ENCODE assay signal across 16 mouse cellular contexts in genomic region chr11:115223877-115224276, GRCm38 (mm10). TPM values are rescaled to one million over a fixed set of nuclear protein-coding genes. Genes with fewer than 3 reads are reported as not detected.
A peak's percentile ranks its signal among the peaks of the same experiment; 100 is the strongest.
DNase-seq lines count a peak whose midpoint lies in the region; ATAC-seq and TF ChIP-seq lines count a peak whose summit lies in the region.
"Had no signal": no experiment of that assay in that cellular context is flagged by ENCODE, and none has a peak within 500 bp of the region (broad histone marks: within the 10 kb centered on the region; RNA-seq: fewer than 3 reads in every experiment).

No protein-coding gene starts in this region.

- TF ChIP-seq POLR2A in bone marrow, adult 2 months (IDR thresholded peaks at IDR 0.05; ENCODE audit: borderline replicate concordance, control insufficient read depth, low read depth, low read length): no peak

- DNase-seq in heart, adult 18-20 months: no peak
- DNase-seq in ovary, adult 18-20 months (ENCODE audit: low spot score): peak; percentile 20
- DNase-seq in ovary, postnatal 10 days (ENCODE audit: low spot score): no peak
- no peak for DNase-seq in cerebellum, adult 18-20 months
- DNase-seq in right cerebral cortex, adult 18-20 months: no peak
- DNase-seq: forebrain, postnatal 0 days; kidney, adult 8-10 months; kidney, postnatal 36 days; lung, adult 18-20 months; lung, postnatal 4 days; right cerebral cortex, postnatal 4 days had no signal

- H3K4me2 ChIP-seq in heart, embryonic 13.5 days: 0 out of 2 replicates have a peak overlapping the region, but pooled peaks have one; percentile 58
- H3K4me2 ChIP-seq: limb, embryonic 15.5 days; midbrain, embryonic 12.5 days had no signal

- no peak for ATAC-seq in heart, embryonic 13.5 days (ENCODE audit: extremely low read depth, insufficient number of reproducible peaks, low FRiP score, low TSS enrichment)
- ATAC-seq in megakaryocyte progenitor cell, adult 5-6 weeks (replicated peaks; ENCODE audit: poor library complexity): peak; percentile 8; the same call in 1 of the 2 replicates
- ATAC-seq: forebrain, postnatal 0 days had no signal

- peaks cover 95% of the 10 kb centered on the region for H3K4me1 ChIP-seq in heart, embryonic 13.5 days
- peaks cover 10% of the 10 kb centered on the region; the same call in 1 of the 2 replicates for H3K4me1 ChIP-seq in bone marrow, adult 2 months (ENCODE audit: control insufficient read depth, insufficient read depth, low read length)

- 19% methylated on average over 6 of the region's 6 CpGs for WGBS in heart, embryonic 13.5 days
- WGBS in bone marrow, adult 2 months: 15% methylated on average over 6 of the region's 6 CpGs

- H3K27me3 ChIP-seq in heart, embryonic 13.5 days (replicated peaks): 0 out of 2 replicates have a peak, but pooled peaks cover 2% of the 10 kb centered on the region

- H3K36me3 ChIP-seq in heart, embryonic 13.5 days: no peaks in the 10 kb centered on the region

- no peaks in the 10 kb centered on the region for H3K9me3 ChIP-seq in heart, embryonic 13.5 days
- H3K9me3 ChIP-seq: limb, embryonic 15.5 days; midbrain, embryonic 12.5 days had no signal

- peak overlapping the region; percentile 93 for H3K27ac ChIP-seq in heart, embryonic 13.5 days (replicated peaks)
- peak overlapping the region; percentile 3; the same call in 1 of the 2 replicates for H3K27ac ChIP-seq in bone marrow, adult 2 months (ENCODE audit: control insufficient read depth, insufficient read depth, low read depth, low read length, poor library complexity)
- H3K27ac ChIP-seq: limb, embryonic 15.5 days; midbrain, embryonic 12.5 days had no signal

- no peak overlapping the region for H3K4me3 ChIP-seq in heart, embryonic 13.5 days
- no peak overlapping the region for H3K4me3 ChIP-seq in bone marrow, adult 2 months (replicated peaks; ENCODE audit: control insufficient read depth, low read depth, low read length)
- H3K4me3 ChIP-seq: limb, embryonic 15.5 days; midbrain, embryonic 12.5 days had no signal

- H3K9ac ChIP-seq in heart, embryonic 13.5 days: peak overlapping the region; percentile 17
- H3K9ac ChIP-seq: forebrain, postnatal 0 days; limb, embryonic 15.5 days had no signal

- TF ChIP-seq CTCF in bone marrow, adult 2 months (IDR thresholded peaks at IDR 0.05; ENCODE audit: control insufficient read depth, insufficient read depth, low read length): no peak

RNA-seq across cellular contexts. Expression of gene Nat9, which starts 36.2 kb away (rescaled TPM):
- polyA plus RNA-seq in heart, embryonic 13.5 days (2015; fragmentation: Nextera tagmentation; extraction: Ambion mirVana): 13.8 and 19.0 TPM in 2 replicates
- 10 to 100 TPM; 20.7 to 25.1 TPM for total RNA-seq in heart, adult 18-20 months (2021)
- 19.4 and 24.2 TPM in 2 replicates for polyA plus RNA-seq in bone marrow, adult 2 months (2011; ENCODE audit: insufficient read depth, insufficient read length, low replicate concordance, missing spikeins)
- total RNA-seq in megakaryocyte progenitor cell, adult 5-6 weeks (2015): 17.4 and 17.8 TPM in 2 replicates
- 20.2 and 25.5 TPM in 2 replicates for total RNA-seq in megakaryocyte progenitor cell, adult 5-6 weeks (2017)

RNA-seq across cellular contexts. Expression of gene Tmem104, which starts 36.6 kb away (rescaled TPM):
- polyA plus RNA-seq in heart, embryonic 13.5 days (2015; fragmentation: Nextera tagmentation; extraction: Ambion mirVana): 7.1 and 7.7 TPM in 2 replicates
- total RNA-seq in heart, adult 18-20 months (2021): 10 to 100 TPM; 10.9 to 12.9 TPM
- polyA plus RNA-seq in bone marrow, adult 2 months (2011; ENCODE audit: insufficient read depth, insufficient read length, low replicate concordance, missing spikeins): 3.1 and 5.8 TPM in 2 replicates
- total RNA-seq in megakaryocyte progenitor cell, adult 5-6 weeks (2015): 7.8 and 8.3 TPM in 2 replicates
- 2.4 and 8.2 TPM in 2 replicates for total RNA-seq in megakaryocyte progenitor cell, adult 5-6 weeks (2017)

RNA-seq across cellular contexts. Expression of gene Grin2c, which starts 43.2 kb away (rescaled TPM):
- polyA plus RNA-seq in heart, embryonic 13.5 days (2015; fragmentation: Nextera tagmentation; extraction: Ambion mirVana): 0.04 TPM in 1 of 2 replicates, not detected in the other
- total RNA-seq in heart, adult 18-20 months (2021): under 1 TPM; 0.27 to 0.41 TPM
- polyA plus RNA-seq in bone marrow, adult 2 months (2011; ENCODE audit: insufficient read depth, insufficient read length, low replicate concordance, missing spikeins): not detected in 2 replicates
- not detected in 2 replicates for total RNA-seq in megakaryocyte progenitor cell, adult 5-6 weeks (2015)
- total RNA-seq in megakaryocyte progenitor cell, adult 5-6 weeks (2017): not detected in 2 replicates

RNA-seq across cellular contexts. Expression of gene Fdxr, which starts 53.0 kb away (rescaled TPM):
- 9.5 and 11.7 TPM in 2 replicates for polyA plus RNA-seq in heart, embryonic 13.5 days (2015; fragmentation: Nextera tagmentation; extraction: Ambion mirVana)
- 10 to 100 TPM in 1 of 2 experiments, 1 to 10 TPM in 1; 9.8 to 10.1 TPM for total RNA-seq in heart, adult 18-20 months (2021)
- polyA plus RNA-seq in bone marrow, adult 2 months (2011; ENCODE audit: insufficient read depth, insufficient read length, low replicate concordance, missing spikeins): 9.9 and 21.2 TPM in 2 replicates
- total RNA-seq in megakaryocyte progenitor cell, adult 5-6 weeks (2015): 9.1 and 9.8 TPM in 2 replicates
- 14.2 and 19.1 TPM in 2 replicates for total RNA-seq in megakaryocyte progenitor cell, adult 5-6 weeks (2017)
